Mouse (Mus musculus) bone marrow macrophage, adult 2 months (primary cell): ENCODE measurements around the gene Hs6st3. TPM values are rescaled to one million over a fixed set of nuclear protein-coding genes. Genes with fewer than 3 reads are reported as not detected.

Source experiments
- H3K27ac ChIP-seq: 2 replicates; pipeline ENCODE4 v1.5.1; 2012; ENCODE audit warnings: low read depth, low read length; ENCODE audit not compliant: insufficient read depth
- H3K4me1 ChIP-seq: 2 replicates; pipeline ENCODE4 v1.6.1; 2012; ENCODE audit warnings: low read length; ENCODE audit not compliant: control insufficient read depth, insufficient read depth
- H3K4me3 ChIP-seq: 2 replicates; pipeline ENCODE4 v1.5.1; 2012; ENCODE audit warnings: mild to moderate bottlenecking, low read length, moderate library complexity; ENCODE audit not compliant: insufficient read depth
- CTCF ChIP-seq: IDR thresholded peaks from 2 replicates; pipeline ENCODE4 v1.5.1; 2012; ENCODE audit warnings: low read depth, mild to moderate bottlenecking, low read length, moderate library complexity
- POLR2A ChIP-seq: IDR thresholded peaks from 2 replicates; pipeline ENCODE4 v1.6.1; 2012; ENCODE audit warnings: mild to moderate bottlenecking, low read depth, low read length, borderline replicate concordance
- polyA plus RNA-seq: library from polyadenylated mRNA; stranded (reverse); fragments of >200 nt; gene quantifications from 2 replicates; pipeline ENCODE4 v1.2.4, GENCODE M21; 2012; ENCODE audit not compliant: missing spikeins, insufficient read depth, insufficient read length

Hs6st3 gene
- polyA plus RNA-seq, 1 experiment = not detected

GRCm38 (mm10) chr14:119857338-119858291, 719.5 kb downstream of the Hs6st3 start:
- H3K4me1 ChIP-seq = no peaks in the 10 kb centered on the region
- no peak for TF ChIP-seq POLR2A
- TF ChIP-seq CTCF = no peak

DNA sequence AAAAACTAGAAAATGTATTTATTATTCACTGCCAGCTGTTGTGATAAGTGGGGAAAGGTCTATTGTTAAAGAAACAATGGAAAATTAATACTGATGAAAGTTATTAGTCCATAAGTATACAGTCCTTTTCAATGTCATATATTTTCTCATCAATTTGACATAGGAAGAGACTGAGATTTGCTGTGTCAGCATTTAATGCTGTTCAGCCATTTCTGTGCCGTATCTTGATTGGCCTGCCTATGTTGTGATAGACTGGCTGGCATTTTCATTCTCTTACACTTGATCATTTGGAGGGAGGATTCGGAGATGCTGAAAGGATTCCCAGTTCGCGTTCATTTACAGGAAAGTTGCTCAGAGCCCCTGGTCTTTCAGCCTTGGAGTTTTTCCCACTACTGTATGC, 735.5 kb downstream of the Hs6st3 start:
- TF ChIP-seq POLR2A (no peak), CTCF (no peak)
- Histone ChIP-seq H3K4me1 (no peaks in the 10 kb centered on the region), H3K4me3 (no peak overlapping the region), H3K27ac (no peak overlapping the region)

More at GRCm38 (mm10) chr14:119857338-119858291, 719.5 kb downstream of the Hs6st3 start:
- H3K4me3 ChIP-seq = no peak overlapping the region
- no peak overlapping the region for H3K27ac ChIP-seq

DNA sequence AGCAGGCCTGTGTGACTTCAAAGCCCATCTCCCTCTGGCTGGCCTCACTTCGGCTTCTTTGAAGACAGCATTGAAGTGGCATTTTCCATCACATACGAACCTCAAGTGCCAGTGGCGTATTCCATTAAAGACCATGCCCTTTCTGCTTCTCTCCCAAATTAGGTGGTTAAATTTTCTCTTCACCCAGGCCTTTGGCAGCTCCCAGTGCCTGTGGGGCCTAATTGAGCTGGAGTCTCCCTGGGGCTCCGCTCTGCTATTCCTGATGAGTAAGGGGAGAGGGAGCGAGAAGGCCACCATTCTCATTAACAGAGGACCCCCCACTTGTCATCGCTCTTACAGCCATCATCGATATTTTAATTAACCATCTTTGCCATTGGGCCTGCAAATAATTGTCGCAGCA, 754.8 kb downstream of the Hs6st3 start:
- TF ChIP-seq POLR2A (no peak), CTCF (no peak)
- Histone ChIP-seq H3K4me1 (no peaks in the 10 kb centered on the region), H3K4me3 (no peak overlapping the region), H3K27ac (no peak overlapping the region)

GRCm38 (mm10) chr14:119895097-119895496, 757.0 kb downstream of the Hs6st3 start:
- Histone ChIP-seq H3K27ac (no peak overlapping the region), H3K4me3 (no peak overlapping the region), H3K4me1 (no peaks in the 10 kb centered on the region)
- TF ChIP-seq POLR2A = no peak
- no peak for TF ChIP-seq CTCF

DNA sequence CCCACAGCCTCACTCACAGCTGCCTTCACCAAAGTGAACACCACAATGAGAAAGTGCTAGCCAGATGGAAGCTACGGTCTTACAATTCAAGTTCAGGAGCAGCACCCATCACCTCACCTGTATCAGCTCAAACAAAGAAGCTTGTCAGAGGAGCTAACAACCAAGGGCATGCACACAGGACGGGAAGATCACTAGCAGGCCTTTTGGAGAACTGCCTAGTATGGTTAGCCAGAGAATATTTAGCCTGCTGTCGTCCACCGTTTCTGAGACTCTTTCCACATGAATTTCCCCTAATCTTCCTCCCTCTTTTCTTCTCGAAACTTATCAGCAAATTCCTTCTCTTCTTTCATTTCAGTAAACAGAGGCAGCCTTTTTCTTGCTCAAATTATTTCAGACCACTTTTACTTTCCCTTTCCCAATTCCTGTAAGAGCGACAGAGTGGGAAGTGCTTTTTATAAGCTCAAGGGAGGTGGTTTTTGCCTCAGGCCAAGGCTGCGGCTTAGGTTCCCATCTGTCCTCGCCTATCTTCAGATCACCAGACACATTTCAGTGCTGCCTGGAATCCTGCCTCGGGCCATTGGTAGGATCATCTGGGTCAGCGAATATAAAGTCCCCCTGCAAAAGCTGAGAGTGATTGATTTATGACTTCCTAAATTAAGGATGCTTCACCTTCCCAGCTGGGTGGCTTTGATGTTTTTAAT, 757.8 kb downstream of the Hs6st3 start:
- H3K4me1 ChIP-seq = no peaks in the 10 kb centered on the region
- no peak overlapping the region for H3K4me3 ChIP-seq
- TF ChIP-seq CTCF = no peak
- no peak for TF ChIP-seq POLR2A
- H3K27ac ChIP-seq = no peak overlapping the region

DNA sequence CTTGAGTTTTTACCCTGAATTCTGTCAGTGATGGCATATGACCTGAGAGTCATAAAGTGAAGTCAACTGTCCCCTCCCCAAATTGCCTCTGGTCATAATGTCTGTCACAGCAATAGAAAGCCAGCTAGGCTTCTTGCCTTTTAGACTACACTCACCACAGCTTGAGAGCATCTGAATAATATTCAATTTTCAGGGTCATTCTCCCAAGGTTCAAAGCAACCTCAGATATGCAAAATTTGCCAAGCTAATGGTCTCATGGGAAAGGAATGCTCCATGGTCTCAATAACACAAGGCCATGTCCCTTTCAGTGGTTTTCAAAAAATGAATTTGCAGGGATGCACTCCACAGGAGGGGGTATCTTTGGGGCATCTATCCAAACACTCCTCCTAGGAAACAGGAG, 764.3 kb downstream of the Hs6st3 start:
- Histone ChIP-seq H3K4me1 (no peaks in the 10 kb centered on the region), H3K4me3 (no peak overlapping the region), H3K27ac (no peak overlapping the region)
- TF ChIP-seq CTCF (no peak), POLR2A (no peak)

DNA sequence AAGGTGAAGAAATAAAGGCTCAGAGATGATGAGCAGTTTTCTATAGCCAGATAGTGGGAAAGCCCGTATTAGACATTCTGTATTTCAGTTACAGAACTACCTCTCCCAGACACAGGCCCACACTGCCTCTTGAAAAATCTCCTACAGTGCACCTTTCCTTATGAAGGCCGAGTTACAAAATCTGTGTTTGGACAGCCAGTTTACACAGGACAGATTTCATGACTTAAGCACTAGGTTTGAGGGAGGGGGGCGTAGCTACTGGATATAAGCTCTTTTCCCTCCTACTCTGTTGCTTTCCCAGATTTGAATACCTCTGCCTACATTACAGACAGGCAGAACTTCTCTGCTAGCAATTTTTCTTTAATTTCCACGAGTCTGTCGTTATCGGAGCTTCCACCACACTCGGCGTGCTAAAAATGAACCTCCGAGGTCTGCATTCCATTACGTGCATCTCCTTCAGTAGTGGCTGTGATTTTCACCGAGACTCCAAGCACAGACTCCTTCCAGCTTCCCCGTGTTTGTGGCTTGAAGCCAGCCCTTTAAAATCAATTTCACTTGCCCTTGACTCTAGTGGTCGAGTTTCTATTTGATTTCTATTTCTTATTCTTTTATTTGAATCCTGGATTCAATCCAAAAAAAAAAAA, 770.0 kb downstream of the Hs6st3 start:
- no peak overlapping the region for H3K4me3 ChIP-seq
- H3K4me1 ChIP-seq = no peaks in the 10 kb centered on the region
- H3K27ac ChIP-seq = no peak overlapping the region
- TF ChIP-seq CTCF = no peak

DNA sequence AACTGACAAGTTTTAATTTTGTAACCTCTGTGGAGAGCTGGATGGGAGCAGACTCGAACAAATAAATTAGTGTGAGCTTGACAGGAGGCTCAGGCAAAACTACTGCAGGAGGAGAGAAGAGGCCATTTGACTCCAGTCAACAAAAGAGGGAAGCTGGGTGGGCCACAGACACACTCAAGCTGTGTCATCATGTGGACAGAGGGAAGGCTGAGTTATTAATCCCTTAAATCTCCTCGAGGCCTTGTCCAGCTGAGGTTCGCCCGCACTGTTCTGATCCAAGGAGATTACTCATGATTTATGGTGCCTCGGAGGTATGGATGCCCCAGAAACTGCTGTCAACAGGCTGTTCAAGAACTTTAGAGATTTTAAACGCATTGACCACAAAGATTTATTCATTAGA, 776.4 kb downstream of the Hs6st3 start:
- no peak overlapping the region for H3K4me3 ChIP-seq

GRCm38 (mm10) chr14:119918281-119919034, 780.3 kb downstream of the Hs6st3 start:
- H3K4me1 ChIP-seq = no peaks in the 10 kb centered on the region
- H3K27ac ChIP-seq = no peak overlapping the region
- TF ChIP-seq POLR2A (no peak), CTCF (no peak)

More for the DNA sequence above, 776.4 kb downstream of the Hs6st3 start:
- Histone ChIP-seq H3K4me1 (no peaks in the 10 kb centered on the region), H3K27ac (no peak overlapping the region)
- TF ChIP-seq CTCF (no peak), POLR2A (no peak)

More at GRCm38 (mm10) chr14:119918281-119919034, 780.3 kb downstream of the Hs6st3 start:
- H3K4me3 ChIP-seq = no peak overlapping the region
